Mouse (Mus musculus) kidney, adult 9 months (tissue): ENCODE data around the gene Tsfm.

Experiments used
- DNase-seq: peaks from one replicate; pipeline ENCODE4 v3.0.0; 2022

The Tsfm gene

GRCm38 (mm10) chr10:127041274-127041766 lies 10.7 kb upstream of the Tsfm start, which contains the start of the genes Mettl1 and Eef1akmt3:
Mettl1 (plus strand) TSS chr10:127041414.
Eef1akmt3 (minus strand) TSS chr10:127041513.
- DNase-seq: peak; percentile 57

- no peak for DNase-seq
Observed at GRCm38 (mm10) chr10:127040569-127041214, 10.1 kb upstream of the Tsfm start.

GRCm38 (mm10) chr10:127037641-127038040 lies 7.0 kb upstream of the Tsfm start:
- DNase-seq: peak; percentile 81

- DNase-seq: peak; percentile 91
Observed at GRCm38 (mm10) chr10:127036273-127036672, 5.6 kb upstream of the Tsfm start.

- DNase-seq: peak; percentile 90
Observed at GRCm38 (mm10) chr10:127033301-127033741, 2.7 kb upstream of the Tsfm start.

- DNase-seq: no peak
Observed at GRCm38 (mm10) chr10:127018422-127018821, 12.2 kb downstream of the Tsfm start.

- no peak for DNase-seq
Observed at GRCm38 (mm10) chr10:127017071-127017470, 13.6 kb downstream of the Tsfm start.

- DNase-seq: peak; percentile 73
Observed at GRCm38 (mm10) chr10:127016488-127016887, 14.2 kb downstream of the Tsfm start.

GRCm38 (mm10) chr10:127003806-127004205 lies 26.8 kb downstream of the Tsfm start:
- no peak for DNase-seq

- DNase-seq: no peak
Observed at GRCm38 (mm10) chr10:127003334-127003733, 27.3 kb downstream of the Tsfm start.

GRCm38 (mm10) chr10:127002765-127003164 lies 27.9 kb downstream of the Tsfm start:
- no peak for DNase-seq

- DNase-seq: no peak
Observed at GRCm38 (mm10) chr10:127002056-127002455, 28.6 kb downstream of the Tsfm start.

GRCm38 (mm10) chr10:127001297-127001696 lies 29.3 kb downstream of the Tsfm start:
- DNase-seq: no peak

- no peak for DNase-seq
Observed at GRCm38 (mm10) chr10:127000529-127000928, 30.1 kb downstream of the Tsfm start, which contains the start of gene Avil. Avil (plus strand) TSS chr10:127000709.

- peak; percentile 32 for DNase-seq
Observed at GRCm38 (mm10) chr10:126997340-126998113, 33.1 kb downstream of the Tsfm start.

GRCm38 (mm10) chr10:126993621-126994020 lies 37.0 kb downstream of the Tsfm start:
- no peak for DNase-seq

GRCm38 (mm10) chr10:126991676-126992075 lies 39.0 kb downstream of the Tsfm start:
- DNase-seq: no peak

GRCm38 (mm10) chr10:126990313-126991056 lies 40.2 kb downstream of the Tsfm start:
- peak; percentile 92 for DNase-seq

- DNase-seq: no peak
Observed at GRCm38 (mm10) chr10:126988513-126989165, 42.0 kb downstream of the Tsfm start.

- no peak for DNase-seq
Observed at GRCm38 (mm10) chr10:126987183-126988118, 43.2 kb downstream of the Tsfm start.

- DNase-seq: peak; percentile 90
Observed at GRCm38 (mm10) chr10:126986541-126986961, 44.1 kb downstream of the Tsfm start.
